Mouse (Mus musculus) limb, embryonic 14.5 days (tissue): ENCODE results near the gene Tph1. TPM values are rescaled to one million over a fixed set of nuclear protein-coding genes. Genes with fewer than 3 reads are reported as not detected.

Source experiments
- ATAC-seq: fragments of 200-750 bp; cut with Nextera tagmentation; 2 replicates; pipeline ENCODE4 v1.8.0; 2017; ENCODE audit warnings: low read depth, moderate number of reproducible peaks, moderate TSS enrichment; ENCODE audit not compliant: low FRiP score
- DNase-seq: peaks from one replicate; pipeline ENCODE4 v3.0.0-alpha.2; 2015; ENCODE audit warnings: low spot score
- H3K27ac ChIP-seq: fragments of 300-500 bp; sonication (generic); replicated peaks from 2 replicates; pipeline ENCODE4 v1.5.1; 2014; ENCODE audit warnings: low read depth, mild to moderate bottlenecking, low read length, moderate library complexity, mixed read lengths
- H3K27me3 ChIP-seq: fragments of 300-500 bp; sonication (generic); 2 replicates; pipeline ENCODE4 v1.6.1; 2014; ENCODE audit warnings: low read length, mixed read lengths; ENCODE audit not compliant: control insufficient read depth, insufficient read depth
- H3K36me3 ChIP-seq: fragments of 300-500 bp; sonication (generic); 2 replicates; pipeline ENCODE4 v1.6.1; 2014; ENCODE audit warnings: mild to moderate bottlenecking, low read length, moderate library complexity, mixed read lengths; ENCODE audit not compliant: control insufficient read depth, insufficient read depth
- H3K4me1 ChIP-seq: fragments of 300-500 bp; sonication (generic); 2 replicates; pipeline ENCODE4 v1.6.1; 2014; ENCODE audit warnings: antibody characterized with exemption, low read length, mixed read lengths; ENCODE audit not compliant: control insufficient read depth, insufficient read depth
- H3K4me2 ChIP-seq: fragments of 300-500 bp; sonication (generic); replicated peaks from 2 replicates; pipeline ENCODE4 v1.6.1; 2014; ENCODE audit warnings: low read depth, mild to moderate bottlenecking, low read length, moderate library complexity; ENCODE audit not compliant: severe bottlenecking
- H3K4me3 ChIP-seq: fragments of 300-500 bp; sonication (generic); replicated peaks from 2 replicates; pipeline ENCODE4 v1.5.1; 2014; ENCODE audit warnings: low read length
- H3K9ac ChIP-seq: fragments of 300-500 bp; sonication (generic); 2 replicates; pipeline ENCODE4 v1.6.1; 2014; ENCODE audit warnings: mild to moderate bottlenecking, low read depth, low read length, moderate library complexity; ENCODE audit not compliant: severe bottlenecking
- H3K9me3 ChIP-seq: fragments of 300-500 bp; sonication (generic); 2 replicates; pipeline ENCODE4 v1.6.1; 2016; ENCODE audit warnings: low read length; ENCODE audit not compliant: control insufficient read depth
- POLR2A ChIP-seq: fragments of 200-500 bp; IDR thresholded peaks from 2 replicates; pipeline ENCODE4 v1.8.0; 2012; ENCODE audit warnings: inconsistent platforms, mild to moderate bottlenecking, moderate library complexity, borderline replicate concordance; ENCODE audit not compliant: insufficient read depth, insufficient read length; ENCODE audit errors: extremely low read depth
- WGBS: fragments of 180-500 bp; shearing (Covaris S2); extraction: QIAGEN DNeasy Blood & Tissue Kit; methylation state at CpG from one replicate; pipeline ENCODE4 v1.1.7; 2014; 5-methylcytosine and 5-hydroxymethylcytosine counted together
- polyA plus RNA-seq, 2 experiments: library from polyadenylated mRNA; depleted of rRNA in 1 of 2; stranded (reverse) in 1 of 2; unstranded in 1 of 2; fragments of >200 nt; fragmentation: Nextera tagmentation in 1 of 2; extraction: Ambion mirVana in 1 of 2; gene quantifications; 2 replicates each; pipeline versions ENCODE4 v1.2.1 to v1.2.3; 2012 to 2014

Gene Tph1
- polyA plus RNA-seq (2012; rRNA removed) (0.29 TPM in 2 replicates), polyA plus RNA-seq (2014; fragmentation: Nextera tagmentation; extraction: Ambion mirVana) (1.1 and 1.6 TPM in 2 replicates)

DNA sequence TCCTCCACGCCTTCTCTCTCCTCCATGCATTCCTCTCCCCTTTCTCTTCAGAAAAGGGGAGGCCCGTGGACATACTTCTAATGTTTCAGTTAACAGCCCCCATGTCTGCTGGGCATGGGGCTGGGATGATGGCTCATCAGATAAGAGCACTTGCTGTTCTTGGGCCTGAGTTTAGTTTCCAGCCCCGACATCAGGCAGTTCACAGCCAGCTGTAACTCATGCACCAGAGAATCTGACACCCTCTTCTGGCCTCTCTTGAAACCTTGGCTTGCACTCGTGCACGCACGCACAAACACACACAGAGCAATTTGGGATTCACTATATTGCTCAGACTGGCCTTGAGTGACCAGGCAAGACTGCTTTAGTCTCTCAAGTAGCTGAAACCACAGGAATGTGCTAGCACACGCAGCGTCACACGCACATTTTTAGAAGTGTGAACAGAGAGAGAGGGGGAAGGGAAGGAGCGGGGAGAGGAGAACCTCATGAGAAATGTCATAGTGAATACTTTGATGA, at the start of gene Tph1:
Tph1 (minus strand) TSS at position 378 of the 513 bp plus-strand sequence.
- no peak for DNase-seq
- H3K36me3 ChIP-seq = no peaks in the 10 kb centered on the region
- no peaks in the 10 kb centered on the region for H3K27me3 ChIP-seq
- H3K9ac ChIP-seq = no peak within 1 kb of the TSS
- no peak within 1 kb of the TSS for H3K4me2 ChIP-seq
- no peak for TF ChIP-seq POLR2A
- WGBS = 43% methylated on average over 10 of the region's 10 CpGs
- no peak within 1 kb of the TSS for H3K27ac ChIP-seq
- ATAC-seq = no peak
- H3K4me1 ChIP-seq = no peaks in the 10 kb centered on the region
- H3K9me3 ChIP-seq = no peaks in the 10 kb centered on the region
- no peak within 1 kb of the TSS for H3K4me3 ChIP-seq

DNA sequence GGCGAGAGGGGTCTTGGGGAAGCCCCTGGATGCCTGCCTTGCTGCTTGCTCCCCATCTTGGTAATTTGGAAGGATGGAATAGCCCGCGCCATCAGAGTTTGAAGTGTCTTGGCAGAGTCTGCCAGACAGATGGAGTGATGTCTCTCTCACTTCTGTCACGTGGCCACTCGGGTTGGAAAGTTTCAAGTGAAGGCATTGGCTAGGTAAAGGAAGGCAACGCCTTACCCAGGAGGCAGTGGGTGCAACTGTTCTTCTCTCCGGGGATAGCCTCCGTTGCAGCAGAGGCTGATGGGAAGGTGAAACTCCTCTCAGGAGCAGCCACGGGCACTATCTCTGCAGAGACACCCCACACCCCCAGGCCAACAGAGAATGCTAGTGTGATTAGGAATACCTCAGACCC, 48.1 kb upstream of the Tph1 start:
- H3K4me2 ChIP-seq = no peak overlapping the region
- no peaks in the 10 kb centered on the region for H3K4me1 ChIP-seq
- ATAC-seq (no peak), DNase-seq (no peak)
- H3K4me3 ChIP-seq = no peak overlapping the region
- no peak for TF ChIP-seq POLR2A
- H3K9me3 ChIP-seq = no peaks in the 10 kb centered on the region
- no peak overlapping the region for H3K9ac ChIP-seq
- WGBS = 75% methylated on average over 9 of the region's 9 CpGs
- H3K27me3 ChIP-seq = no peaks in the 10 kb centered on the region
- H3K36me3 ChIP-seq = no peaks in the 10 kb centered on the region
- H3K27ac ChIP-seq = no peak overlapping the region

DNA sequence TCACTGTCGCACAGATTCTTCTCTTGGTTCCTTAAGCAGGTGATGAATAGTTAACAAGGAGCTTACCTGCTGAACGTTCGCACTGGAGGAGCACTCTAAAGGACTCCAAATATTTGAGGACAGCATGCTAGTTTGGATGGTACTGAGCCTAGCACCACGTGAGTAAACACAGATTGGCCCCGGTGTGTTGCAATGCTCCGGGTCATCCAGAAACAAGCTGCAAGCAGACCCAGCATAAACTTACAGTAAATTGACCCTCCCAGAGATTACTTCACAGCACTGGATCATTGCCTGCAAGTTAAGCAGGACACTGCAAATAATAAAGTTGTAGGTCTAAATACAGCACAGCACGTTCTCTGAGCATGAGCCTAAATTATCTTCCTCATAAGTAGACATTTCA, 47.2 kb upstream of the Tph1 start:
- Histone ChIP-seq H3K4me3 (no peak overlapping the region), H3K36me3 (no peaks in the 10 kb centered on the region), H3K9me3 (no peaks in the 10 kb centered on the region), H3K27ac (no peak overlapping the region), H3K4me1 (no peaks in the 10 kb centered on the region), H3K27me3 (no peaks in the 10 kb centered on the region), H3K9ac (no peak overlapping the region), H3K4me2 (no peak overlapping the region)
- ATAC-seq (no peak), DNase-seq (no peak)
- WGBS = 76% methylated on average over 7 of the region's 7 CpGs
- no peak for TF ChIP-seq POLR2A

DNA sequence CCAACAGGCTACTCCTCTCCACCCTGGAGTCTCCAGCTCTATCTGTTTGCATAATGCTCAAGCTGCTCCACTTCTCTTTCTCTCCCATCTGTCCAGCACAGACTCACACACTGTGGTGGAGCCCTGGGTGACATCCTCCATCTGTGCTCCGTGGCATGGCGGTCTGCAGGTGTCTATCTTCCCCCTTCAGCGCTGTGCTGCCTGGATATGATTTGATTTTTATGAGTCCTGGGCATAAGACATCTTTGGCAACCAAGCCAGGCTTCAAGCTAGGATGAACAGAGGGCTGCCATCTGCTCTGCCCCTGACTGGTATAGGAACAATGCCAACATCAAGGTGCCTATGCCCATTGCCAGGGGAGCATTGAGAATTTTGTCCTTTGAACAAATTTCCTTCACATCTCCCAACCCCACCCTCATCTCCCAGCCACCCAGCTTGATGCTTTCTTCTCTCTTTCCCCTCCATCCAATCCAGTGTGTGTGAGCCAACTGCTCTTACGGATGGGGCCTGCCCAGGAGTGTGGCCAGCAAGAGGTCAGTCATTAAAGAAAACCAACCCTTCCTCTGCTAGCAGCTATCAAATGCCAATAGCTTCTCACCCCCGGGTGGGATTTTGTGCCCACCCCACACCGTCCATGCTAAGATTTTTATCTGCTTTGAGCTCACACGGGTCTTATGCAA, 46.4 kb upstream of the Tph1 start:
- no peak for TF ChIP-seq POLR2A
- no peaks in the 10 kb centered on the region for H3K27me3 ChIP-seq
- DNase-seq (no peak), ATAC-seq (no peak)
- H3K27ac ChIP-seq = no peak overlapping the region
- H3K9me3 ChIP-seq = no peaks in the 10 kb centered on the region
- no peak overlapping the region for H3K4me3 ChIP-seq
- H3K4me2 ChIP-seq = no peak overlapping the region
- no peak overlapping the region for H3K9ac ChIP-seq
- H3K4me1 ChIP-seq = no peaks in the 10 kb centered on the region
- 83% methylated on average over 7 of the region's 7 CpGs for WGBS
- no peaks in the 10 kb centered on the region for H3K36me3 ChIP-seq

DNA sequence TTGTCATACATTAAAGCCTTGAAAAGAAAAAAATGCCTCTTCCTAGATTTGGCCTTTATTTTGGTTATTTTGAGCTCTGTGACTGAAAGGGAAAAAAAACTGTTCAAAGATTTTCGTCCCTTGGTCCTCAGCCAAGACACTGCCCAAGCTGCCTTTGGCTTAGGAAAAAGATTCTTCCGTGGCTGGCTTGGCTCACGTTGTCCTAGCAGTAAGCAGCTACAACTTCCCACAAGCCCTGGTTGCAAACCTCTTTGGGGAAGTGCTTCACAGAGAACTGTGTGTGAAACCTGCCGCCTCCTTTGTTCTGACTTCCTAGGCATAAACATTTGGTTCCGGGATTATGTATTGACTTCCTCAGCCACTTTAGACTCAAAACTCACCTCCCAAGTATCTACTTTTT, 44.6 kb upstream of the Tph1 start:
- Histone ChIP-seq H3K27me3 (no peaks in the 10 kb centered on the region), H3K4me2 (no peak overlapping the region), H3K4me1 (no peaks in the 10 kb centered on the region), H3K4me3 (no peak overlapping the region), H3K36me3 (no peaks in the 10 kb centered on the region), H3K9me3 (no peaks in the 10 kb centered on the region), H3K9ac (no peak overlapping the region), H3K27ac (no peak overlapping the region)
- DNase-seq (no peak), ATAC-seq (no peak)
- 42% methylated on average over 5 of the region's 5 CpGs for WGBS
- no peak for TF ChIP-seq POLR2A
